Mouse (Mus musculus): ENCODE data around the gene Cxcr2.
"Not testable (repeated sequence)": the region's sequence is repeated elsewhere in the genome, so short reads cannot be mapped to it uniquely, and the experiment has no call there.

Gene Cxcr2

GRCm38 (mm10) chr1:74139415-74139814 lies 14.4 kb upstream of the Cxcr2 start:
- in situ Hi-C loops (cut with MboI, MseI), result no loop called here

- in situ Hi-C loops (cut with MboI, MseI), result no loop called here
Measured at GRCm38 (mm10) chr1:74141781-74142180, 12.0 kb upstream of the Cxcr2 start.

- in situ Hi-C loops (cut with MboI, MseI), result no loop called here
Measured at GRCm38 (mm10) chr1:74149106-74149885, 4.5 kb upstream of the Cxcr2 start.

GRCm38 (mm10) chr1:74150101-74150500 lies 3.7 kb upstream of the Cxcr2 start:
- in situ Hi-C loops (cut with MboI, MseI), result no loop called here

GRCm38 (mm10) chr1:74151091-74151490 lies 2.7 kb upstream of the Cxcr2 start:
- in situ Hi-C loops (cut with MboI, MseI), result no loop called here

- in situ Hi-C loops (cut with MboI, MseI), result no loop called here
Measured at GRCm38 (mm10) chr1:74155435-74156012, 1.7 kb downstream of the Cxcr2 start.

- in situ Hi-C loops (cut with MboI, MseI), result no loop called here
Measured at GRCm38 (mm10) chr1:74156381-74156910, 2.7 kb downstream of the Cxcr2 start.

GRCm38 (mm10) chr1:74159613-74160012 lies 5.8 kb downstream of the Cxcr2 start:
- in situ Hi-C loops (cut with MboI, MseI), result not testable (repeated sequence)

- in situ Hi-C loops (cut with MboI, MseI), result no loop called here
Measured at GRCm38 (mm10) chr1:74160036-74160435, 6.2 kb downstream of the Cxcr2 start.

- in situ Hi-C loops (cut with MboI, MseI), result no loop called here
Measured at GRCm38 (mm10) chr1:74167136-74167535, 13.3 kb downstream of the Cxcr2 start.

- in situ Hi-C loops (cut with MboI, MseI), result no loop called here
Measured at GRCm38 (mm10) chr1:74169721-74170120, 15.9 kb downstream of the Cxcr2 start.

GRCm38 (mm10) chr1:74172722-74173121 lies 18.9 kb downstream of the Cxcr2 start:
- in situ Hi-C loops (cut with MboI, MseI), result no loop called here

GRCm38 (mm10) chr1:74175731-74176130 lies 21.9 kb downstream of the Cxcr2 start:
- in situ Hi-C loops (cut with MboI, MseI), result no loop called here

GRCm38 (mm10) chr1:74178618-74179017 lies 24.8 kb downstream of the Cxcr2 start:
- in situ Hi-C loops (cut with MboI, MseI), result no loop called here

- in situ Hi-C loops (cut with MboI, MseI), result no loop called here
Measured at GRCm38 (mm10) chr1:74179624-74180408, 26.0 kb downstream of the Cxcr2 start.

GRCm38 (mm10) chr1:74181462-74181861 lies 27.7 kb downstream of the Cxcr2 start:
- in situ Hi-C loops (cut with MboI, MseI), result no loop called here

- in situ Hi-C loops (cut with MboI, MseI), result no loop called here
Measured at GRCm38 (mm10) chr1:74183006-74183405, 29.2 kb downstream of the Cxcr2 start.

- in situ Hi-C loops (cut with MboI, MseI), result no loop called here
Measured at GRCm38 (mm10) chr1:74190471-74190870, 36.7 kb downstream of the Cxcr2 start.

- in situ Hi-C loops (cut with MboI, MseI), result no loop called here
Measured at GRCm38 (mm10) chr1:74192711-74193110, 38.9 kb downstream of the Cxcr2 start.

GRCm38 (mm10) chr1:74194445-74194844 lies 40.7 kb downstream of the Cxcr2 start, which contains the start of gene Cxcr1:
TSS of gene Cxcr1 (minus strand) at chr1:74194631.
- in situ Hi-C loops (cut with MboI, MseI), result no loop called here

GRCm38 (mm10) chr1:74195961-74196360 lies 42.2 kb downstream of the Cxcr2 start:
- in situ Hi-C loops (cut with MboI, MseI), result no loop called here
